Mouse (Mus musculus) layer of hippocampus, postnatal 36 days (tissue): ENCODE measurements around the gene Nek11. TPM values are rescaled to one million over a fixed set of nuclear protein-coding genes. Genes with fewer than 3 reads are reported as not detected.

Experiments
- DNase-seq, 2 experiments: peaks; one replicate each; pipeline ENCODE4 v3.0.0; 2022
- total RNA-seq, 2 experiments: library from RNA; stranded (reverse); gene quantifications; 2 replicates each; pipeline ENCODE4 v1.2.3; 2021

Gene Nek11
- total RNA-seq: 1 to 10 TPM; 1.4 to 2.0 TPM

GRCm38 (mm10) chr9:105395218-105395627 is at the start of gene Nek11, which contains the start of gene Aste1:
Gene Nek11 (minus strand): TSS chr9:105395524.
Gene Aste1 (plus strand): TSS chr9:105395392.
- DNase-seq: peak; percentile 92

- DNase-seq: no peak
Observed at GRCm38 (mm10) chr9:105408549-105408948, 13.2 kb upstream of the Nek11 start.

GRCm38 (mm10) chr9:105394720-105395119 is 604 bp downstream of the Nek11 start:
- no peak for DNase-seq

- DNase-seq: no peak
Observed at GRCm38 (mm10) chr9:105390616-105391015, 4.7 kb downstream of the Nek11 start.

GRCm38 (mm10) chr9:105389289-105389688 is 6.0 kb downstream of the Nek11 start:
- DNase-seq: peak; percentile 57 to 80

- DNase-seq: no peak
Observed at GRCm38 (mm10) chr9:105387403-105387802, 7.9 kb downstream of the Nek11 start.

GRCm38 (mm10) chr9:105379533-105380145 is 15.7 kb downstream of the Nek11 start:
- DNase-seq: no peak

- no peak for DNase-seq
Observed at GRCm38 (mm10) chr9:105377622-105378021, 17.7 kb downstream of the Nek11 start.

GRCm38 (mm10) chr9:105376954-105377530 is 18.3 kb downstream of the Nek11 start:
- DNase-seq: no peak

- no peak for DNase-seq
Observed at GRCm38 (mm10) chr9:105376411-105376810, 18.9 kb downstream of the Nek11 start.

GRCm38 (mm10) chr9:105374361-105374760 is 21.0 kb downstream of the Nek11 start:
- DNase-seq: no peak

- no peak for DNase-seq
Observed at GRCm38 (mm10) chr9:105368605-105369004, 26.7 kb downstream of the Nek11 start.

- no peak for DNase-seq
Observed at GRCm38 (mm10) chr9:105366199-105366598, 29.1 kb downstream of the Nek11 start.

GRCm38 (mm10) chr9:105363520-105364231 is 31.6 kb downstream of the Nek11 start:
- peak; percentile 38 to 43 for DNase-seq

GRCm38 (mm10) chr9:105362181-105362580 is 33.1 kb downstream of the Nek11 start:
- DNase-seq: no peak

GRCm38 (mm10) chr9:105349034-105349433 is 46.3 kb downstream of the Nek11 start:
- DNase-seq: peak in 1 of 2 experiments; percentile 23

GRCm38 (mm10) chr9:105348242-105349031 is 46.9 kb downstream of the Nek11 start:
- DNase-seq: no peak

GRCm38 (mm10) chr9:105342994-105343656 is 52.2 kb downstream of the Nek11 start:
- no peak for DNase-seq

- DNase-seq: no peak
Observed at GRCm38 (mm10) chr9:105342565-105342964, 52.8 kb downstream of the Nek11 start.

GRCm38 (mm10) chr9:105332436-105333016 is 62.8 kb downstream of the Nek11 start:
- DNase-seq: no peak

GRCm38 (mm10) chr9:105321856-105322255 is 73.5 kb downstream of the Nek11 start:
- no peak for DNase-seq

- DNase-seq: peak in 1 of 2 experiments; percentile 6
Observed at GRCm38 (mm10) chr9:105313250-105313649, 82.1 kb downstream of the Nek11 start.
